Mouse (Mus musculus) limb, embryonic 15.5 days (tissue): ENCODE data around the gene Dppa5a. TPM values are rescaled to one million over a fixed set of nuclear protein-coding genes. Genes with fewer than 3 reads are reported as not detected.
"Not testable (repeated sequence)": the region's sequence is repeated elsewhere in the genome, so short reads cannot be mapped to it uniquely, and the experiment has no call there.

Experiments
- ATAC-seq: fragments of 200-750 bp; cut with Nextera tagmentation; 2 replicates; pipeline ENCODE4 v1.8.0; 2017; ENCODE audit warnings: low read depth, moderate TSS enrichment; ENCODE audit not compliant: insufficient number of reproducible peaks, low FRiP score, low TSS enrichment
- H3K27ac ChIP-seq: fragments of 300-500 bp; sonication (generic); 2 replicates; pipeline ENCODE4 v1.5.1; 2015; ENCODE audit warnings: moderate library complexity, mild to moderate bottlenecking, inconsistent platforms
- H3K27me3 ChIP-seq: fragments of 300-500 bp; sonication (generic); 2 replicates; pipeline ENCODE4 v1.6.1; 2015; ENCODE audit warnings: inconsistent platforms
- H3K36me3 ChIP-seq: fragments of 300-500 bp; sonication (generic); 2 replicates; pipeline ENCODE4 v1.6.1; 2015; ENCODE audit warnings: inconsistent platforms
- H3K4me1 ChIP-seq: fragments of 300-500 bp; sonication (generic); 2 replicates; pipeline ENCODE4 v1.6.1; 2015; ENCODE audit warnings: inconsistent platforms
- H3K4me2 ChIP-seq: fragments of 300-500 bp; sonication (generic); 2 replicates; pipeline ENCODE4 v1.6.1; 2015; ENCODE audit warnings: mild to moderate bottlenecking, inconsistent platforms
- H3K4me3 ChIP-seq: fragments of 300-500 bp; sonication (generic); 2 replicates; pipeline ENCODE4 v1.5.1; 2015; ENCODE audit warnings: mild to moderate bottlenecking, inconsistent platforms
- H3K9ac ChIP-seq: fragments of 300-500 bp; sonication (generic); 2 replicates; pipeline ENCODE4 v1.6.1; 2015; ENCODE audit warnings: inconsistent platforms
- H3K9me3 ChIP-seq: fragments of 300-500 bp; sonication (generic); 2 replicates; pipeline ENCODE4 v1.6.1; 2016; ENCODE audit warnings: inconsistent platforms
- WGBS: fragments of 180-500 bp; shearing (Covaris S2); methylation state at CpG from one replicate; pipeline ENCODE4 v1.1.7; 2015; 5-methylcytosine and 5-hydroxymethylcytosine counted together
- polyA plus RNA-seq: library from polyadenylated mRNA; unstranded; fragments of >200 nt; fragmentation: Nextera tagmentation; extraction: Ambion mirVana; gene quantifications from 2 replicates; pipeline ENCODE4 v1.2.1, GENCODE M21; 2015

Dppa5a gene
- polyA plus RNA-seq = 0.42 TPM in 1 of 2 replicates, not detected in the other

DNA sequence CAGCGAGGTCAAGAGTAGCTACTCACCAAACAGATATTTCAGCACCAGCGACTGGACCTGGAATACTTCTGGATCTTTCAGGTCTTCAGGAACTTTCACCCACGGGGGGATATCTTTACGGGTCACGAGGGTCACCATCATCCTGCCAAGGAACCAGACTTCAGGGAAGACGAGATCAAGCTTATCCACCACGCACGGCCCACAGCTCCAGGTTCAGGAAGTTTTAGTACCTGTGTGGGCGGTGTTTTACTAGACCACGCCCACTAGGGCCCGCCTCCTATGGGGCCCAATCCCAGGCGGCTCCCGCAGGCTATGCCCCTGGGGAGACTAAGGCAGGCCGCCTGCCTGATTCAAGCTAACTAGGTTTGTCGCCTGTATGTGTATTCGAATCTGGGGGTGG, at the start of gene Dppa5a:
Dppa5a (minus strand) TSS at position 219 of the 400 bp plus-strand sequence.
- H3K4me3 ChIP-seq, ATAC-seq, H3K4me2 ChIP-seq, H3K27ac ChIP-seq, H3K9me3 ChIP-seq, H3K27me3 ChIP-seq, H3K36me3 ChIP-seq, H3K4me1 ChIP-seq, H3K9ac ChIP-seq: not testable (repeated sequence)
- 90% methylated on average over 16 of the region's 16 CpGs for WGBS

DNA sequence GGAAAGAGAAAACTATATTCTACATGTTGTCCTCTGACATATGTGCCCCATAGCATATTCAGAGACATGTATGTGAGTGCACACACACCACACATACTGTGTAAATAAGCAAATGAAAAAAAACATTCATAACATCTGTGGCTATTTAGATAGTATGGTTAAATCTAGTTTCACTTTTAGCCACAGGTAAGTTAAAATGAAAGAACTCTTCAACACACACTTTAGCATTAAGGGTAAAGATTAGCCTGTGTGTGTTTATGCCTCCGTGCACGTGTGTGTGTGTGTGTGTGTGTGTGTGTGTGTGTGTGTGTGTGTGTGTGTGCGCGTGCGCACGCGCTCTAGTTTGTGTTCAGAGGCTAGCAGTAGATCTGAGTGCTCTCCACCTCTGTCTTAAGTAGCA, 33.6 kb upstream of the Dppa5a start:
- no peak overlapping the region for H3K4me2 ChIP-seq
- no peak for ATAC-seq

DNA sequence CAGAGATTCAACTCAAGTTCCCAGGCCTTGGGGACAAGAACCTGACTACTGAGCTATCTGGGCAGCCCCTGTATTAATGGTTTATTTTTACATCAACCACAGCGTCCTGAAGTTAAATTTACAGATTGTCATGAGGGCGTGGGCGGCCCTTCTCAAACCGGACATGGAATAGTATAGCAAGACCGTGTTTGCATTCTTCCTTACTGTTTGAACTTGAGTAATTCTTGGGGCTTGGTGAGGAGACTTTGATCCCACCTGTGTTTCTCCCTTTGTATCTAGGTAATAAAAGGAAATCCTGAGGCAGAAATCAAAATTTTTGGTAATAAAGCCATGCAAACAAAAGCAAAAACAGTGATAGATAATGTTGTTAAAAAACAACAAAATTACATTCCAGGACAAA, 32.6 kb upstream of the Dppa5a start:
- Histone ChIP-seq H3K36me3 (no peaks in the 10 kb centered on the region), H3K27ac (no peak overlapping the region), H3K4me2 (no peak overlapping the region), H3K9me3 (no peaks in the 10 kb centered on the region), H3K4me1 (peaks cover 7% of the 10 kb centered on the region), H3K27me3 (peaks cover 24% of the 10 kb centered on the region), H3K9ac (no peak overlapping the region), H3K4me3 (no peak overlapping the region)
- 78% methylated on average over 5 of the region's 5 CpGs for WGBS
- no peak for ATAC-seq

More for the DNA sequence above, 33.6 kb upstream of the Dppa5a start:
- no peak overlapping the region for H3K27ac ChIP-seq
- 88% methylated on average over 7 of the region's 7 CpGs for WGBS
- H3K4me1 ChIP-seq = no peaks in the 10 kb centered on the region
- no peaks in the 10 kb centered on the region for H3K9me3 ChIP-seq
- H3K4me3 ChIP-seq = no peak overlapping the region
- peaks cover 14% of the 10 kb centered on the region for H3K27me3 ChIP-seq
- no peaks in the 10 kb centered on the region for H3K36me3 ChIP-seq
- H3K9ac ChIP-seq = no peak overlapping the region

DNA sequence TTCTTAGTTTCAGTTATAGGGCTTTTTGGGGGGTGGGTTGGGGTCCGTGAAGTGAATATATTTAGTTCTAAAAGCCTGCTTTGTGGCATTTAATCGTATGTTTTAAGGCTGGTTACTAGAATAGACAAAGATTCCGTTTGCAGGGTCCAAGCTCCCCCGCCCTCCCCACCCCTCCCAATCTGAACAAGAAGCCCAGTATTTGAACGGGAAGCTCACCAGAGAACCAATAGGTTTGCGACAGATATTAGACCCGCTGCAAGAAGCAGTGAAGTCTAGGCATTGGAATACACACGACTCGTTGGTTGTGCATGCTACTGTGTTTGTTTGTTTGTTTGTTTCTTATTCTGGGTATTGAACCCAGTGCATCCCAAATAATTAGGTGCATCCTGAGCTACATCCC, 28.5 kb upstream of the Dppa5a start:
- H3K9me3 ChIP-seq = no peaks in the 10 kb centered on the region
- H3K4me1 ChIP-seq = peaks cover 9% of the 10 kb centered on the region
- WGBS = 51% methylated on average over 9 of the region's 9 CpGs
- no peak for ATAC-seq
- no peak overlapping the region for H3K27ac ChIP-seq
- no peaks in the 10 kb centered on the region for H3K36me3 ChIP-seq
- no peak overlapping the region for H3K9ac ChIP-seq
- H3K27me3 ChIP-seq = peaks cover 59% of the 10 kb centered on the region
- H3K4me3 ChIP-seq = peak overlapping the region; percentile 46
- peak overlapping the region; percentile 78; the same call in 1 of the 2 replicates for H3K4me2 ChIP-seq

DNA sequence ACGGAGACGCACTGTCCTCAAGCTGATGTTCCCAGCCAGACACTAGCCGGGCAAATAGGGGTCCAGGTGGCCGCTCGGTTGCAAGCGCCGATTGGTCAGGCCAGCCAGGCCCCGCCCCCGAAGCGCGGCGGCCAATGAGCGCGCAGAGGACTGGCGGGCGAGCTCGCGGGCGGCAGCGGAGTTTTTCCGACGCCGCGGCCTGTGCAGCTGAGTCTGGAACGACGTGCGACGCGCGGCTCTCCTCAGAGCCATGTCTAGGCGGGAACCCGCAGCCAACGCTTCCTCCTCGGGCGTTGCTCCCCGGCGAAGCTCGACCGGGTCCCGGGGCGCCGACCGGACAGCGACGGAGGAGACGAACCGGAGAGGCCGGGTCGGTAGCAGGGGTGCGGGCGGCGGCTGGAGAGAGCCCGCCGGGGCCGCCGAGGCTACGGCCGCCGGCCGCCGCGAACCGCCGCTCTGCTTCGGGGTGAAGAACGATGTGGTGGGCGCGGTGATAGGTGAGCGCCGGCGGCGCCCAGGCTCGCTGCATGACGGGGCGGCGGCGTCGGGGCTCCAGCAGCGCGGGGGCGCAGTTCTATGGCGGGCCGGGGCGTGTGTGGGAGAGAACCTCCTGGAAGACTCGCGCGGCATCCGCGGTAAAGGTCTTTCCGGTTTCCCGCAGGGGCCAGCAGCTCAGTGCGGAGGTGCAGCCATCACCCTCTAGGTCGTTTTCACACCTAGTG, 27.8 kb upstream of the Dppa5a start, which contains the start of gene Ddx43:
Ddx43 (plus strand) TSS at position 148 of the 722 bp plus-strand sequence.
- peak within 1 kb of the TSS; percentile 78 for H3K4me2 ChIP-seq
- peak within 1 kb of the TSS; percentile 46 for H3K4me3 ChIP-seq
- H3K27ac ChIP-seq = no peak within 1 kb of the TSS
- no peaks in the 10 kb centered on the region for H3K9me3 ChIP-seq
- H3K4me1 ChIP-seq = peaks cover 9% of the 10 kb centered on the region
- WGBS = 3% methylated on average over 89 of the region's 93 CpGs
- H3K9ac ChIP-seq = peak within 1 kb of the TSS; percentile 33; the same call in 1 of the 2 replicates
- no peaks in the 10 kb centered on the region for H3K36me3 ChIP-seq
- 0 out of 2 replicates have a peak, but pooled peaks have one; percentile 44 for ATAC-seq
- H3K27me3 ChIP-seq = peaks cover 59% of the 10 kb centered on the region

DNA sequence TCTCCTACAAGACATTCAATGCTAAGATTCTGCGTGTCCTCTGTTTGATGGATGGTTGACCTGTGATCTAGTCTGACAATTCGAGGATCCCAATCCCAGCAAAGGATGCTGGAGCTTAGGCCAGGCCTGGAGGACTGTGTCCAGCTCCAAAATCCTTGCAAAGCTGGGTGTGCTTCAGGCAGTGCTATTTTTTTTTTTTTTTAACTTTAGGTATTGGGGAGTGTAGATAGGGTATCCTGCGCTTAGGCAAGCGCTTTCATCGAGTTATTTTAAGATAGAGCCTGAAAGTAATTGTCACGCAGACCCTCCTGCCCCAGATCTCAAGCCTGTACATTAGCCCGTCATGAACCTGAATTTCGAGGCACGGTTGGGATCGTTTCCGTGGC, 27.3 kb upstream of the Dppa5a start:
- H3K4me2 ChIP-seq = peak overlapping the region; percentile 78
- WGBS = 35% methylated on average over 11 of the region's 11 CpGs
- H3K27me3 ChIP-seq = peaks cover 59% of the 10 kb centered on the region
- ATAC-seq = no peak
- no peak overlapping the region for H3K27ac ChIP-seq
- no peaks in the 10 kb centered on the region for H3K9me3 ChIP-seq
- peak overlapping the region; percentile 46 for H3K4me3 ChIP-seq
- H3K9ac ChIP-seq = no peak overlapping the region
- no peaks in the 10 kb centered on the region for H3K36me3 ChIP-seq
- peaks cover 9% of the 10 kb centered on the region for H3K4me1 ChIP-seq

DNA sequence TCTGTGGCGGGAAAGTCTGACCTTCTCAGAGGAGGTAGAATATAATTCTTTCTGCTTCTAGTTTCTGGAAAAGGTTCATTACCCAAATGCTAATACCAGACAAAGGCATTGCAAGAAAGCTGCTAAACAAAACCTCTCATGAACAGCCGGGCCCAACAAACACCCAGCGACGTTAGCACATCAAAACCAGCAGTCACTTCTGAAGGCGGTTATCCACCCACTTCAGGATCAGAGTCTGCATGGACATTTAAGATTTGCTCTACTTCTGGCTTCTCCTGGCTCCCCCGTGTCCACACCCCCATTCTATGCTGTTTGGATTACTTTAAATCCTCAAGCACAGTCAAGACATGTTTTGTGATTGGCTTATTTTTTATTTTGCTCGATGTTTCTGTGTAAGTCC, 26.6 kb upstream of the Dppa5a start:
- H3K9me3 ChIP-seq = no peaks in the 10 kb centered on the region
- H3K4me3 ChIP-seq = no peak overlapping the region
- no peaks in the 10 kb centered on the region for H3K36me3 ChIP-seq
- no peak for ATAC-seq
- peaks cover 59% of the 10 kb centered on the region for H3K27me3 ChIP-seq
- H3K9ac ChIP-seq = no peak overlapping the region
- no peak overlapping the region for H3K27ac ChIP-seq
- no peak overlapping the region for H3K4me2 ChIP-seq
- peaks cover 9% of the 10 kb centered on the region for H3K4me1 ChIP-seq
- 59% methylated on average over 7 of the region's 7 CpGs for WGBS

DNA sequence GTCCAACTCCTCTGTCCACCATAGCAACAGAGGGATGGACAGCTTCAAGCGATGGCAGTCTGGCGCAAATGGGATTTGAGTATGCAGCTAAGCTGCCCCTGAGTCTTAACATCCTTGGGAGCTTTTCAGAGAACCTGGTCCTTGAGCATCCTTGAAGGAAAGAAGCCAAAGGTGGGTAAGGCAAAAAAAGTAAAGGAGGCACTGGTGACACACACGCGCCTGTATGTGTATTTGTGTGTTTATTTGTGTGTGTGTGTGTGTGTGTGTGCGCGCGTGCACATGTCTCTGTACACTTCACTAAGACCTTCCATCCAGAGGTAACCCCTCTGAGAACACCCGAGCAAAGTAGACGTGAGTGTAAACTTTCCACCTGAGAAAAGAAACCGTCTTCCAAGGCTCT, 25.8 kb upstream of the Dppa5a start:
- Histone ChIP-seq H3K4me2 (no peak overlapping the region), H3K27me3 (peaks cover 59% of the 10 kb centered on the region), H3K4me1 (peaks cover 9% of the 10 kb centered on the region), H3K27ac (no peak overlapping the region), H3K36me3 (no peaks in the 10 kb centered on the region), H3K4me3 (no peak overlapping the region), H3K9me3 (no peaks in the 10 kb centered on the region), H3K9ac (no peak overlapping the region)
- WGBS = 84% methylated on average over 10 of the region's 10 CpGs
- ATAC-seq = no peak

DNA sequence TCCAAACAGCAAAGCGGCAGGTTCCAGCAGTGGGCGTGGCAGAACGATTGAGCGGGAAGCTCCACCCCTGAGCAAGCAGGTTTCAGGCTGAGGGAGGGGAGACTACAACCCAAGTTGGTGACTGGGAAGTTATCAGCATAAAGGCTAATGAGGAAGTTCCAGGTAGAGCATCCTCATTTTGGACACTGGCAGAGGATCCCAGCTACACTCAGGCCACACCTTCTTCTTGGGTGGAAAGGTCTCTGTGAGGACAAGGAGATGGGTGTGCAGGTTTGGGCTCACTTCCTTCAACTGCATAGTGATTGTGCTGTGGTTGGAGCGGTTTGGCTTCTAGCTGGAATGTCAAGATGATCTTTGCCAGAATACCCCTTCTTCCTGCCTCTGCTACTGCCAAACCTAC, 22.0 kb upstream of the Dppa5a start:
- Histone ChIP-seq H3K27me3 (peaks cover 29% of the 10 kb centered on the region), H3K4me1 (no peaks in the 10 kb centered on the region), H3K4me3 (no peak overlapping the region), H3K4me2 (no peak overlapping the region), H3K36me3 (no peaks in the 10 kb centered on the region), H3K9ac (no peak overlapping the region), H3K27ac (no peak overlapping the region), H3K9me3 (no peaks in the 10 kb centered on the region)
- 38% methylated on average over 5 of the region's 5 CpGs for WGBS
- no peak for ATAC-seq

DNA sequence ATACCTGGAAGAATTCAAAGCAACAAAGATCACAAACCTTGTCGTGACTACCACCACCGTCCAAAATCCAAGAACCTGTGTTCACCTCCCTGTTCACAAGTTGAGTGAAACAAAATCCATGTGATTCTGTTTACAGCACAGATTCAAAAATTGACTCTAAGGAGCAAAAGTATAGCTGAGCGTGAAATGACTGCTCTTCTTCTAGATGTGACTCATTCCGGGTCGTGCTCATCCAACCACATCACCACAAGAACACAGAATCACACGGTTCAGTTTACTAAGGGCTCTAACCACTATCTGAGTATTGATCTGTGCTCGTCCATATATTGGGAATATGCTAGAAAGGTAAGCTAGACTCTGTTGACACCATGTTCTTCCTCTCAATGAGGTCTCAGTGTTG, 19.0 kb upstream of the Dppa5a start:
- H3K9me3 ChIP-seq = no peaks in the 10 kb centered on the region
- H3K27me3 ChIP-seq = peaks cover under 1% of the 10 kb centered on the region; the same call in 1 of the 2 replicates
- no peaks in the 10 kb centered on the region for H3K36me3 ChIP-seq
- WGBS = 86% methylated on average over 7 of the region's 7 CpGs
- H3K4me1 ChIP-seq = no peaks in the 10 kb centered on the region
- no peak overlapping the region for H3K9ac ChIP-seq
- H3K4me3 ChIP-seq = no peak overlapping the region
- ATAC-seq = no peak
- H3K27ac ChIP-seq = no peak overlapping the region
- no peak overlapping the region for H3K4me2 ChIP-seq

DNA sequence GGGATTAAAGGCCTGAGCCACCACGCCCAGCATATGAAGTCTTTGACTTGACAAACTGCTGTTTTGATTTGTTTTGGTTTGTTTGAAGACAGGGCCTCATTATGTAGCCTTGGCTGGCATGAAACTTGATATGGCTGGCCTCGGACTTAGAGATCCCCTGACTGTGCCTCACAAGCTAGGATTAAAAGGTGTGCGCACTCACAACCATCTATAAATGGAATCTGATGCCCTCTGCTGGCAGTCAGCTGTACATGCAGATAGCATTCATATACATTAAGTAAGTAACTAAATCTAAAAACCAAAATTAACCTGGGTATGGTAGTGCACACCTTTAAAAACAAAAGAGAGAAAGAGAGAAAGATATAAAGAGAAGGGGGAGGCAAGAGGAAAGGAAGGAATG, 17.9 kb upstream of the Dppa5a start:
- Histone ChIP-seq H3K4me3 (no peak overlapping the region), H3K27ac (no peak overlapping the region), H3K36me3 (no peaks in the 10 kb centered on the region), H3K4me1 (no peaks in the 10 kb centered on the region), H3K9me3 (no peaks in the 10 kb centered on the region), H3K27me3 (no peaks in the 10 kb centered on the region; the same call in 1 of the 2 replicates), H3K9ac (no peak overlapping the region), H3K4me2 (no peak overlapping the region)
- 53% methylated on average over 3 of the region's 3 CpGs for WGBS
- ATAC-seq = no peak

DNA sequence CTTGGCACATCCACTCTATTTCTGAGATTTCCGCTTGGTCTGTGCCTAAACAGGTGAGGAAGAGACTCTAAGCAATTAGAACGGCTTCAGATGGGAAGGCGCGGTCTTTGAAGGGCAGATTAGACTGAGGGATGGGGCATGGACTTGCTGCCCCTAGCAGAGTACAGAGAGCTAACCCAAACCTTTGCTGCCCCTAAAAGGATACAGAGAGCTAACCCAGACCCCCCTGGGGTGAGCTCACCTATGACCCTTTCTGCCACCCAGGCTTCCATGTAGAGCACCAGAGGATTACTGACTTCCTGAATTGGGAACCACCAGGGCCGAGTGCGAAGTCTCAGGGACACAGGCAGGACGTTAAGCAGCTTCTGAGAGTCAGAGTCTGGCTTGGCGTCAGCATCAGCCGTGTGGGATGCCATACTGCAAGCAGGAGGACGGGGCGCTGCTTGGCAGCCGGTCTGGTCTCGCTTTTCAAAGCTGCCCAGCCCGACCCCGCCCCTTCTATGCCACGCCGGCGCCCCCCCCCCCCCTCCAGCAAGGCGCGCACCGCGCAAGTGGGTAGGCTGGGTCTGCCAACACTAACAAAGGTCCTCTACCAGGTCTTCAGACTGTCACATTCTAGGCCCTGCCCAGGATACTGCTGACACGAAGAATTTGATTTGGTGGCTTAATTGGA, 10.3 kb upstream of the Dppa5a start, which contains the start of gene Ooep:
Ooep (minus strand) TSS at position 613 of the 673 bp plus-strand sequence.
- Histone ChIP-seq H3K4me3 (peak within 1 kb of the TSS; percentile 31), H3K4me2 (peak within 1 kb of the TSS; percentile 51), H3K27me3 (no peaks in the 10 kb centered on the region), H3K9ac (no peak within 1 kb of the TSS), H3K27ac (no peak within 1 kb of the TSS), H3K4me1 (peaks cover 8% of the 10 kb centered on the region), H3K36me3 (no peaks in the 10 kb centered on the region), H3K9me3 (no peaks in the 10 kb centered on the region)
- WGBS = 6% methylated on average over 23 of the region's 23 CpGs
- peak; percentile 77 for ATAC-seq
